Mouse (Mus musculus) thymus, adult 2 months (tissue): ENCODE results near the gene Cbx7. TPM values are rescaled to one million over a fixed set of nuclear protein-coding genes. Genes with fewer than 3 reads are reported as not detected.
A peak's percentile ranks its signal among the peaks of the same experiment; 100 is the strongest.

ENCODE experiments used
- DNase-seq: peaks from one replicate; pipeline ENCODE4 v3.0.0; 2021
- H3K27ac ChIP-seq: fragments of 200-500 bp; 2 replicates; pipeline ENCODE4 v1.5.1; 2012; ENCODE audit warnings: low read length, control low read depth; ENCODE audit not compliant: control insufficient read depth, insufficient read depth
- H3K27me3 ChIP-seq: fragments of 200-500 bp; 2 replicates; pipeline ENCODE4 v1.6.1; 2012; ENCODE audit warnings: mild to moderate bottlenecking, low read length, moderate library complexity, mixed read lengths; ENCODE audit not compliant: control insufficient read depth, insufficient read depth
- H3K36me3 ChIP-seq: fragments of 200-500 bp; 2 replicates; pipeline ENCODE4 v1.6.1; 2012; ENCODE audit warnings: mild to moderate bottlenecking, low read length, moderate library complexity; ENCODE audit not compliant: control insufficient read depth, insufficient read depth
- H3K4me1 ChIP-seq: fragments of 200-500 bp; replicated peaks from 2 replicates; pipeline ENCODE4 v1.6.1; 2012; ENCODE audit warnings: low read length; ENCODE audit not compliant: control insufficient read depth, insufficient read depth
- H3K4me3 ChIP-seq: fragments of 200-500 bp; 2 replicates; pipeline ENCODE4 v1.5.1; 2012; ENCODE audit warnings: mild to moderate bottlenecking, low read length, control low read depth, moderate library complexity; ENCODE audit not compliant: control insufficient read depth, insufficient read depth
- CTCF ChIP-seq: fragments of 200-500 bp; IDR thresholded peaks from 2 replicates; pipeline ENCODE4 v1.5.1; 2012; ENCODE audit warnings: mild to moderate bottlenecking, control low read depth, low read length, moderate library complexity, borderline replicate concordance; ENCODE audit not compliant: control insufficient read depth, poor library complexity, insufficient read depth; ENCODE audit errors: extremely low read depth
- POLR2A ChIP-seq: fragments of 200-500 bp; IDR thresholded peaks from 2 replicates; pipeline ENCODE4 v1.6.1; 2012; ENCODE audit warnings: mild to moderate bottlenecking, low read length, control low read depth, moderate library complexity; ENCODE audit not compliant: control insufficient read depth, poor library complexity, insufficient read depth; ENCODE audit errors: extremely low read depth
- WGBS: fragments of 180-500 bp; shearing (Covaris S2); methylation state at CpG from one replicate; pipeline ENCODE4 v1.1.7; 2018; 5-methylcytosine and 5-hydroxymethylcytosine counted together
- polyA plus RNA-seq: library from polyadenylated mRNA; depleted of rRNA; stranded (reverse); fragments of >200 nt; gene quantifications from 2 replicates; pipeline ENCODE4 v1.2.3, GENCODE M21; 2012

The Cbx7 gene
- polyA plus RNA-seq, 1 experiment, result 72.6 TPM

DNA sequence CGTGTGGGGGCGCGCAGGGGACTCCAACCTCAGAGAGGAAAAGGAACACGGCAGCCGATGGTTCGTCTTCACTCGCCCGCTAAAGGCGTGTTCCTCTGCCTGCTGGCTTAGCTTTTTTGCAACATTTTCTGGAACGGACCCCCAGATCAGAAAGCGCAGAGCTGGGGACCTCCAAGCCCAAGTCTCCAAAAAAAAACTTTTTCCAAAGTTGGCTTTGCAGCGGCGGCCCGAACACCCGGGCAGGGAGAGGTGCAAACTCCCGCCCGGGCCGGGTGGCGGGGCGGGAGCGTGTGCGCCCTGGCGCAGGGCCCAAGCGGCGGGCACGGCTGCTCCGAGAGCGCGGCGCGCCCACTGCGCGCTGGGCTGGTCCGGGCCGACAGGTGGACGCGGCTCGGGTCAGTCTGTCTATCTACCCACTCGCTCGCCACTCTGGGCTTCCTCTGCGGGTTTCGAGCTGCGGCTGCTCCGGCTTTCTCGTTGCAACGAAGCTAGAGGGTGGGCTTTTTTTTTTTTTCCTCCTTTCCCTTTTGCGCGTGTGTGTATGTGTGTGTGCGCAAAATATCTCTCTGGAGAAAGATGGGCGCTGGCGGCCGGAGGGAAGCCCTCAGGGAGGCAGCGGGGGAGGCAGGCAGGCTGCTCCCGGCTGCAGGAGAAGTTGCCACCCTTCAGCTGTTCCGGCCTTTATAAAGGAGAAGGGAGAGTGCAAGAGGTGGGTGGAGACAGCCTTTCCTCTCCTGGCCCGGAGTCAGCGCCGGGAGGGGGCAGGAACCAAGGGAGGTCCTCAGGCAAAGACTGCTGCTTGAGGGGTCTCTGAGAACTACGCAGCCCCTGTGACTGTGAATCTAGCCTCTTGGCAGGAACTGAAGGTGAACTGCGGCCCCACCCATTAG is 43.6 kb upstream of the Cbx7 start, which contains the start of gene Pdgfb:
Gene Pdgfb, minus strand, starts transcription at position 657 of the 890 bp plus-strand sequence.
- TF ChIP-seq CTCF (no peak), POLR2A (no peak)
- no peak within 1 kb of the TSS for H3K27ac ChIP-seq
- DNase-seq, result peak; percentile 39
- H3K4me3 ChIP-seq, result peak within 1 kb of the TSS; percentile 36
- under 1% methylated on average over 60 of the region's 60 CpGs for WGBS
- peaks cover 46% of the 10 kb centered on the region for H3K4me1 ChIP-seq
- no peaks in the 10 kb centered on the region for H3K36me3 ChIP-seq
- peaks cover 32% of the 10 kb centered on the region for H3K27me3 ChIP-seq

DNA sequence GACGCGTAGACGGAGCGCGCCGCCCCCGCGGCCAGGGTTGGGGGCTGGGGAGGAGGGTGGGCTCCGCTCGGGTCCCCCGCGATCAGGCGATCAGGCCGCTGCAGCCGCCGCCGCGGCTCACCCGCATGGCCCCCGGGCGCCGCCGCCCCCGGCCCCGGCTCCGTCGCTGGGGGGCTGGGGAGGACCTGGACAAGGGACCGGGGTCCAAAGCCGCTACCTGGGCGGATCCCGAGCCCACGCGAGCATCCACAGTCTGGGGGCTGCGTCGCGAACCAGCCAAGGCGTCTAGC is 43.1 kb upstream of the Cbx7 start:
- H3K27me3 ChIP-seq, result peaks cover 32% of the 10 kb centered on the region
- DNase-seq, result no peak
- WGBS, result under 1% methylated on average over 27 of the region's 37 CpGs

DNA sequence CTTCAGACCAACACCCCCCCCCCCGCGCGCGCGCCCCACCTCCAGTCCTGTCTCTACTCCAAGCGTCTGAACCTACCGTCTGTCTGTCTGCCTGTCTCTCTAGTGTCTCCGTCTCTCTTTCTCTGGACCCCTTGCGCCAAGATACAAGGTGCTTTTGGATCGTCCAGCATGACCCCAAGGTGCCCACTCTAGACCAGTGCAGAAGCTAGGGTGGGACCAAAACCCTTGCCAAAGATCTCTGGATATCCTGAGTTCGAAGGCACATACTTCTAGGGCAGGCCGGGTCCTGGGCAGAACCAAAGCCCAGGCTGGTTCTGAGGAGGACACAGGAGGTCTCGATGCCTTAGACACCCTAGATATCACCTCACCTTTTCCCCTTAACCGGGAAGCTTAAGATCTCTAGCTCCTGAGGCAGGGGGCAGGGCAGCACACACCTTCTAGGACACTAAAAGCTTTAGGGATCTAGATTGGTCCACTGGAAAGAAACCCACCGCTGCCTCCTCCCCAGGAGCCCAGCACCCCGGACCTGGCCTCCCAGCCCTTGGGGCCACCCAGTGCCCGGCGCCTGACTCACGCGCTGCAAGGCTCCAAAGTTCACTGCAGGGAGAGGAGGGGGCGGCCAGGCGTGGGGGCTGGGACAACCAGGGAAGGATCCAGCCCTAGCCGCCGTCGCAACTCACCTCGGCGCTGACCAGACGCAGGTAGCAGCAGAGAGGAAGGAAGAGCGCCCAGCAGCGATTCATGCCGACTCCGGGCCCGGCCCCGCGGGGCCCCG is 42.5 kb upstream of the Cbx7 start:
- peaks cover 32% of the 10 kb centered on the region for H3K27me3 ChIP-seq
- DNase-seq, result no peak
- no peak for TF ChIP-seq POLR2A
- no peak for TF ChIP-seq CTCF
- H3K36me3 ChIP-seq, result no peaks in the 10 kb centered on the region
- H3K4me3 ChIP-seq, result peak overlapping the region; percentile 36
- H3K27ac ChIP-seq, result no peak overlapping the region
- H3K4me1 ChIP-seq, result peaks cover 49% of the 10 kb centered on the region
- WGBS, result 2% methylated on average over 36 of the region's 36 CpGs

More for the DNA sequence above, 43.1 kb upstream of the Cbx7 start:
- TF ChIP-seq CTCF, result no peak
- TF ChIP-seq POLR2A, result no peak
- Histone ChIP-seq H3K27ac (no peak overlapping the region), H3K4me1 (peaks cover 49% of the 10 kb centered on the region), H3K36me3 (no peaks in the 10 kb centered on the region), H3K4me3 (peak overlapping the region; percentile 36)

DNA sequence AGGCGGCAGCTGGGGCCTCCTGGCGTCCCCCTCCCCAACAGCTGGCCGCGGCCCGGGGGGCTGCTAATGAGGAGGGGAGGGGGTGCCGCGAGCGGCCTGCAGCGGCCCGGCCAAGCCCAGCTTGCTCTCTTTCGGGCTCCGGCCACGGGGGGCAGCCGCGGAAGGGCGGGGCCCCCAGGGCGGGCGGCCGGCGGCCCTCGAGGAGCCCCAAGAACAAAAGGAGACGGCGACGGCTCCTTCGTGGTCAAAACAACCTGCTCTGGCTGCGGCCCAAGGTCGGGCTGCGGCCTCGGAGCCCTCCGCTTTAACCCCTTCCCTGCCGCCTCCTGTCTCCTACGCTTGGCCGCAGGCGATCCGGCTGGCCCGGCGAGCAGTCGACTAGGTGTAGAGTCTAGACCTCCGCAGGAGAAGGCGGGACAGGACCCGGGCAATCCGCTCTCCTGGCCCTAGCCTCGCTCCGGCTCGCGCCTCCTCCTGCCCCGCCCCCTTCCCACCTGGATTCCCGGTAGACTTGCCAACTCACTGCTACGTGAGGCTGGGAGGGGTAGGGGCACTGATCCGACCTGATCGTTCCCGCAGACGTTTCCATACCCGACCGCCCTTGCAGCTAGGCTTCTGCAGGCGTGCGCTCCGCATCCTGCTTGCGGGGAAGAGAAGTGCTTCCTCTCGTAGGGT is 41.7 kb upstream of the Cbx7 start:
- DNase-seq, result peak; percentile 19
- H3K27me3 ChIP-seq, result peaks cover 32% of the 10 kb centered on the region
- no peak overlapping the region for H3K27ac ChIP-seq

DNA sequence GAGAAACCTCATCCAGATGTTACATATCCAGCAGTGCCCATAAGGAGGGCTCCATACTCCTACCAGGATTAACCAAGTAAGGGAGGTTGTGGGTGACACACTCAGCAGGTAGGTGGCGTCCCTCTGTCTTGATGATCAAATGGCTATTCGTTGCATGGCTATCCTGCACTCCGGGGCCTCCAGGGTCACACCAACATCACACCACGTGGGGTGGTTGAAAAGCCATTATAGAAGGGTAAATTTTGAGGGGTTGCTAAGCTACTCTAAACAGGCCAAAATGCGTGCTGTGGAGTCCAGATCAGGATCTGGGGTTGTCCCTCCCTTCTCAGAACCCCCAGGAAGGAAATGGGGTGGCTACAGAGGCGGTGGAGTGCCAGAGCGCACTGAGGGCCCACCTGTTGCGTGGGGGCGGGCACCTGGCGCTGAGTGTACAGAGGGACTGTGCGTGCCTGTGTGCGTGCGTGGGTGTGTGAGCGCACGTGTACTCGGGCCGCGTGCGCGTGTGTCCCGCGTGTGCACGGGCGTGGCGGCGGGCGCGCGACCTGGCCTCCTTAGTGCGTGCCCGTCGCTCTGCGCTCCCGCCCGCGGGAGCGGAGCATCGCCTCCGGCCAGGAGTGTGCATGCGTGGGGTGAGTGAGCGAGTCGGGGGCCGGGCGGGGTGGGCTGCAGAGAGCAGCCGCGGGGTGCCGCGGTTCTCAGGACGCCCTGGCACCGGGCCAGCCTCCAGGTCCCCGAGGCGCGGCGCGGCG is 41.0 kb upstream of the Cbx7 start:
- H3K4me3 ChIP-seq, result peak overlapping the region; percentile 36
- peak; percentile 39 for DNase-seq
- TF ChIP-seq CTCF, result no peak
- no peak for TF ChIP-seq POLR2A
- H3K27me3 ChIP-seq, result peaks cover 32% of the 10 kb centered on the region
- H3K36me3 ChIP-seq, result no peaks in the 10 kb centered on the region
- WGBS, result 2% methylated on average over 56 of the region's 56 CpGs
- H3K27ac ChIP-seq, result no peak overlapping the region
- peaks cover 49% of the 10 kb centered on the region for H3K4me1 ChIP-seq

More for the DNA sequence above, 41.7 kb upstream of the Cbx7 start:
- Histone ChIP-seq H3K4me3 (peak overlapping the region; percentile 36), H3K4me1 (peaks cover 49% of the 10 kb centered on the region), H3K36me3 (no peaks in the 10 kb centered on the region)
- under 1% methylated on average over 59 of the region's 60 CpGs for WGBS
- TF ChIP-seq POLR2A (no peak), CTCF (no peak)
